Mouse (Mus musculus): ENCODE results near the gene Phactr4.

DNA sequence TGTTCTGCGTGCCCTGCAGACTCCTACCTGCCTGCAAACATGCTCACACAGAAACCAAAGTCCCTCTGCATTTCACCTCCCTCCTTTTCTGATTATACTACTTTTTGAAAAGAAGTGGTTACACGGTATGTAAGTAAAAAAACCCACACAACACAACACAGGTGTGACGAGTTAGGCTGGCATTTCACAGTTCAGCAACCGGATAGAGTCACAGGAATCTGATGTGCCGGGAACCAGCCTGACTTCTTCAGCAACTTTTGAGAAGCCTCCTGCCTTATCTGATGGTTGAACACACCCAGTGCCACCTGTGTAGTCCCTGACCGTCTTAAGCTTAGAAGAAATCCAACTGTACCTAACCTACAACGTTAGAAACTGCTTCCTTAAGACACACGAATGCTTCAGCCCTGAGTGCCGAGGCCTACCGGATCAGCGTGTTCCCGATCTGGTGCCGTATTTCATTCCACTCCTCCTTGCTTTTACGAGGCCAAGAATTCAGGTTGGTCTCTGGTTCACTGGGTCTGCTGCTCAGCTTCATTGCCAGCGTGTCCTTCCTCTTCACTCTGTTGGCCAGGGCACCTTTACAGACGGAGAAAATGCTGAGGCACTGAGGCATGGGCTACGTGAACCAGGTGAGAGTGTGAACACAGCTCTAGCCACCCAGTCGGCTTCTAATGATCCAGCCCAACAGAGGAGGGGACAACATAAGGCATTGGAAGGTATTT is 54.6 kb downstream of the Phactr4 start:
- TF ChIP-seq CTCF (IDR thresholded peaks at IDR 0.05; ENCODE audit: control insufficient read depth, insufficient read depth, low read length): no peak
- no peak for TF ChIP-seq POLR2A (IDR thresholded peaks at IDR 0.05; ENCODE audit: borderline replicate concordance, control insufficient read depth, low read depth, low read length)
